Mouse (Mus musculus) neural tube, embryonic 11.5 days (tissue): ENCODE measurements around the gene Psmf1. TPM values are rescaled to one million over a fixed set of nuclear protein-coding genes. Genes with fewer than 3 reads are reported as not detected.

Experiments
- ATAC-seq: fragments of 200-750 bp; cut with Nextera tagmentation; 2 replicates; pipeline ENCODE4 v1.8.0; 2017; ENCODE audit warnings: moderate number of reproducible peaks, mild to moderate bottlenecking, moderate TSS enrichment, moderate library complexity; ENCODE audit not compliant: insufficient read depth, low FRiP score, low TSS enrichment
- DNase-seq: peaks from one replicate; pipeline ENCODE4 v3.0.0-alpha.2; 2015; ENCODE audit warnings: low spot score
- H3K27ac ChIP-seq: fragments of 300-500 bp; sonication (generic); 2 replicates; pipeline ENCODE4 v1.5.1; 2014; ENCODE audit warnings: low read depth, mild to moderate bottlenecking, low read length
- H3K27me3 ChIP-seq: fragments of 300-500 bp; sonication (generic); 2 replicates; pipeline ENCODE4 v1.6.1; 2014; ENCODE audit warnings: mild to moderate bottlenecking, low read length, mixed read lengths; ENCODE audit not compliant: control insufficient read depth, insufficient read depth
- H3K36me3 ChIP-seq: fragments of 300-500 bp; sonication (generic); 2 replicates; pipeline ENCODE4 v1.6.1; 2014; ENCODE audit warnings: mild to moderate bottlenecking, low read length, moderate library complexity, mixed read lengths; ENCODE audit not compliant: control insufficient read depth, insufficient read depth
- H3K4me1 ChIP-seq: fragments of 300-500 bp; sonication (generic); 2 replicates; pipeline ENCODE4 v1.6.1; 2014; ENCODE audit warnings: low read length, mixed read lengths; ENCODE audit not compliant: control insufficient read depth, insufficient read depth
- H3K4me2 ChIP-seq: fragments of 300-500 bp; sonication (generic); 2 replicates; pipeline ENCODE4 v1.6.1; 2014; ENCODE audit warnings: low read depth, mild to moderate bottlenecking, moderate library complexity
- H3K4me3 ChIP-seq: fragments of 300-500 bp; sonication (generic); 2 replicates; pipeline ENCODE4 v1.5.1; 2014; ENCODE audit warnings: low read depth, low read length
- H3K9ac ChIP-seq: fragments of 300-500 bp; sonication (generic); 2 replicates; pipeline ENCODE4 v1.6.1; 2014; ENCODE audit warnings: mild to moderate bottlenecking, low read length
- H3K9me3 ChIP-seq: fragments of 300-500 bp; sonication (generic); 2 replicates; pipeline ENCODE4 v1.6.1; 2016; ENCODE audit warnings: low read length; ENCODE audit not compliant: control insufficient read depth
- WGBS: fragments of 180-500 bp; shearing (Covaris S2); extraction: QIAGEN DNeasy Blood & Tissue Kit; methylation state at CpG from one replicate; pipeline ENCODE4 v1.1.7; 2014; 5-methylcytosine and 5-hydroxymethylcytosine counted together
- polyA plus RNA-seq: library from polyadenylated mRNA; unstranded; fragments of >200 nt; fragmentation: Nextera tagmentation; extraction: Ambion mirVana; gene quantifications from 2 replicates; pipeline ENCODE4 v1.2.1, GENCODE M21; 2014

Gene Psmf1
- polyA plus RNA-seq, 1 experiment from 2014 or later = 52.6 TPM

GRCm38 (mm10) chr2:151670968-151671329 is 73.0 kb downstream of the Psmf1 start:
- no peaks in the 10 kb centered on the region for H3K27me3 ChIP-seq
- H3K9me3 ChIP-seq = no peaks in the 10 kb centered on the region
- no peak overlapping the region for H3K9ac ChIP-seq
- H3K36me3 ChIP-seq = no peaks in the 10 kb centered on the region
- no peak overlapping the region for H3K4me2 ChIP-seq
- H3K4me3 ChIP-seq = no peak overlapping the region
- no peaks in the 10 kb centered on the region for H3K4me1 ChIP-seq
- WGBS = 70% methylated on average over 1 of the region's 1 CpGs
- no peak overlapping the region for H3K27ac ChIP-seq
- DNase-seq = no peak
- ATAC-seq = peak; percentile 23; the same call in 1 of the 2 replicates

DNA sequence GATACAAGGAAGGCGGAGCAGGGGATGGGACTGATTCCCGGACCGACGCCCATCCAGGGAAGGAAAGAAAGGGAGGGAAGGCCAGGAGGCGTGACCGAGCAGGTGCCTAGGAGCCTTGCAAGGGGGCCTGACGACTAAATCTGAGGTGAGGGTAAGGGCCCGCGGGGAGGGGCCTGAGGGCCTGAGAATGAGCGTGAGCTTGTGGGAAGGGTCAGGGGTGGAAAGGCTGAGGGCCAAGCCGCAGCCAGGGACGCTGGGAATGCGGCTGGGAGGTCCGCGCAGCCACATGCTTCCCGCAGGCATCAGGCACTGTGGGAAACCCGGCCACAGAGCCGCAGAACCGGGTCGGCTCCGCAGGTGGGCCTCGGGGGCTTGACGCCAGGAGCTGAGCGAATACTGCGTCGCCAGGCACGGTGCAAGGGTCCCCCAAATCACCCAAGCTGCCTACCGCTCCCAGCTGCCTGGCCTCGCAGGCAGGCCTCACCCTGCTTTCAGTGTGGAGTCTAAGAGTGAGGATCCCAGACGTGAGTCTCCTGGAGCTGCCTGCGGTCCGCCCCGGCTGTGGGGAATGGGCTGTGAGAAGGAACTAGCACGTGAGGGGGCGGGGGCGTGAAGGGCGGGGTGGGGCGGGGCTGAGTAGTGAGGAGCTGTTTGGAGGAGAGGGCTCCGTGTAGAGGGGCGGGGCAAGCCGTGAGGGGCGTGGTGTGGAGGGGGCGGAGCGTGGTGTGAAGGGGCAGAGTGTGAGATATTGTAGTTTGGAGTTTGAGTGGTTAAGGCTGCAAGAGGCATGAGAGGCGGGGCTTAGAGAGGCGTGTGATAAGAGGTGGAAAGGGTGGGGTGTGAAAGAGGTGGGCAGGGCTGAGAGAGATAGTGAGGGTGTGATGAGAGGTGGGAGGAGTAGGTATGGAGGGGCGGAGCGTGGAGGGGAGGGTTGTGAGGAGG is 73.7 kb downstream of the Psmf1 start:
- DNase-seq = no peak
- Histone ChIP-seq H3K4me3 (no peak overlapping the region), H3K4me2 (peak overlapping the region; percentile 12), H3K4me1 (no peaks in the 10 kb centered on the region), H3K9me3 (no peaks in the 10 kb centered on the region), H3K9ac (no peak overlapping the region), H3K27ac (no peak overlapping the region), H3K27me3 (no peaks in the 10 kb centered on the region), H3K36me3 (no peaks in the 10 kb centered on the region)
- 39% methylated on average over 45 of the region's 48 CpGs for WGBS
- peak; percentile 58; the same call in 1 of the 2 replicates for ATAC-seq

DNA sequence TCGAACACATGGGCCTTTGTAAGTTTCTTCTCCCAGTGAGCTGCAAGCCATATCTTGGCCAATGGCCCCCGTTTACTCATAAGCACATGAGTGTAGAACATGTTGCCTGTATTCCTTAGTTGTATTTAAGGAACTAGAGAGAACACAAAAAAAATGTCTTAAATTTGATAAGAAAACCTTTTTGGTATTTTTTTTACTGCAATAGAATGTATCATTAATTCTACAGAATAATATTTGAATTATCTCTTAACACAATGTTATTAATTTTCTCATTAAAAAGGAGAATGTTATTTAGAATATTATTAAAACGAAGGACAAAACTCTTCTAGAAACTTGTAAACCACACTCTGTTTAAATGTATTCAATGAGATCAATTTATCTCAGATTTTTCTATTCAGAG is 75.6 kb downstream of the Psmf1 start, which contains the start of gene Rad21l:
Gene Rad21l (minus strand): TSS at position 101 of the 400 bp plus-strand sequence.
- H3K9ac ChIP-seq = no peak within 1 kb of the TSS
- H3K27me3 ChIP-seq = no peaks in the 10 kb centered on the region
- H3K4me3 ChIP-seq = no peak within 1 kb of the TSS
- H3K36me3 ChIP-seq = no peaks in the 10 kb centered on the region
- ATAC-seq = no peak
- no peak for DNase-seq
- no peak within 1 kb of the TSS for H3K27ac ChIP-seq
- 78% methylated on average over 3 of the region's 3 CpGs for WGBS
- H3K4me1 ChIP-seq = no peaks in the 10 kb centered on the region
- no peak within 1 kb of the TSS for H3K4me2 ChIP-seq
- H3K9me3 ChIP-seq = no peaks in the 10 kb centered on the region

Other genes starting within 250 kb of the Psmf1 start
- gene Fkbp1a, start 201.7 kb downstream of the Psmf1 start, polyA plus RNA-seq = 656 and 663 TPM in 2 replicates
- gene Sdcbp2, start 171.6 kb downstream of the Psmf1 start, polyA plus RNA-seq = 1.3 and 1.4 TPM in 2 replicates
- gene Snph, start 111.6 kb downstream of the Psmf1 start, polyA plus RNA-seq = 4.6 and 4.8 TPM in 2 replicates
- gene Rad21l, start 75.7 kb downstream of the Psmf1 start, polyA plus RNA-seq = 0.19 TPM in 2 replicates
- gene Tmem74b, start 42.2 kb downstream of the Psmf1 start, polyA plus RNA-seq = 6.5 and 8.2 TPM in 2 replicates
- 0.28 and 0.62 TPM in 2 replicates for gene Rspo4, start 98.7 kb upstream of the Psmf1 start, polyA plus RNA-seq
- 0.23 and 0.34 TPM in 2 replicates for gene Angpt4, start 167.0 kb upstream of the Psmf1 start, polyA plus RNA-seq
- 82.2 and 92.9 TPM in 2 replicates for gene Fam110a, start 236.0 kb upstream of the Psmf1 start, polyA plus RNA-seq